Mouse (Mus musculus): Measurements from ENCODE around the gene Midn.

The Midn gene

GRCm38 (mm10) chr10:80147719-80148601 lies at the start of gene Midn:
Midn (plus strand) TSS chr10:80148272.
- DNase-seq: peak; percentile 79

GRCm38 (mm10) chr10:80098630-80099029 lies 49.4 kb upstream of the Midn start:
- no peak for DNase-seq

GRCm38 (mm10) chr10:80100982-80101381 lies 47.1 kb upstream of the Midn start:
- no peak for DNase-seq

GRCm38 (mm10) chr10:80102216-80102915 lies 45.7 kb upstream of the Midn start:
- DNase-seq: peak; percentile 90

GRCm38 (mm10) chr10:80103032-80103431 lies 45.0 kb upstream of the Midn start:
- DNase-seq: no peak

GRCm38 (mm10) chr10:80104181-80104580 lies 43.9 kb upstream of the Midn start:
- DNase-seq: no peak

- no peak for DNase-seq
These were observed 42.6 kb upstream of the Midn start, which contains the start of gene Sbno2 for GRCm38 (mm10) chr10:80105460-80105859. Sbno2 (minus strand) TSS chr10:80105571.

GRCm38 (mm10) chr10:80105926-80106325 lies 42.1 kb upstream of the Midn start:
- DNase-seq: no peak

GRCm38 (mm10) chr10:80107678-80108077 lies 40.4 kb upstream of the Midn start:
- DNase-seq: no peak

- peak; percentile 93 for DNase-seq
These were observed 33.5 kb upstream of the Midn start for GRCm38 (mm10) chr10:80114341-80115284.

GRCm38 (mm10) chr10:80115290-80115943 lies 32.7 kb upstream of the Midn start, which contains the start of gene Stk11:
Stk11 (plus strand) TSS chr10:80115803.
- peak; percentile 100 for DNase-seq

- DNase-seq: no peak
These were observed 32.1 kb upstream of the Midn start for GRCm38 (mm10) chr10:80115944-80116335.

GRCm38 (mm10) chr10:80116563-80116926 lies 31.5 kb upstream of the Midn start:
- no peak for DNase-seq

- DNase-seq: peak; percentile 48
These were observed 31.0 kb upstream of the Midn start for GRCm38 (mm10) chr10:80116927-80117691.

GRCm38 (mm10) chr10:80117736-80118135 lies 30.3 kb upstream of the Midn start:
- no peak for DNase-seq

- peak; percentile 71 for DNase-seq
These were observed 29.5 kb upstream of the Midn start for GRCm38 (mm10) chr10:80118552-80118951.

- DNase-seq: no peak
These were observed 27.9 kb upstream of the Midn start for GRCm38 (mm10) chr10:80120146-80120545.

- no peak for DNase-seq
These were observed 26.4 kb upstream of the Midn start for GRCm38 (mm10) chr10:80121639-80122038.

GRCm38 (mm10) chr10:80123932-80124562 lies 24.0 kb upstream of the Midn start:
- no peak for DNase-seq

GRCm38 (mm10) chr10:80127920-80128319 lies 20.2 kb upstream of the Midn start:
- DNase-seq: no peak

GRCm38 (mm10) chr10:80129846-80130245 lies 18.2 kb upstream of the Midn start:
- DNase-seq: no peak

Data from retina, postnatal 1 day (tissue).